Comparison of ENCODE assay signal across 11 mouse cellular contexts in genomic region chr2:173172386-173172785, GRCm38 (mm10). TPM values are rescaled to one million over a fixed set of nuclear protein-coding genes. Genes with fewer than 3 reads are reported as not detected.
DNase-seq lines count a peak whose midpoint lies in the region; ATAC-seq and TF ChIP-seq lines count a peak whose summit lies in the region.
"Had no signal": no experiment of that assay in that cellular context is flagged by ENCODE, and none has a peak within 500 bp of the region (broad histone marks: within the 10 kb centered on the region; RNA-seq: fewer than 3 reads in every experiment).

No protein-coding gene starts in this region.

- peaks cover 7% of the 10 kb centered on the region; the same call in 1 of the 2 replicates for H3K9me3 ChIP-seq in forebrain, embryonic 13.5 days (replicated peaks)
- no peaks in the 10 kb centered on the region for H3K9me3 ChIP-seq in hindbrain, postnatal 0 days (ENCODE audit: low read length)
- no peaks in the 10 kb centered on the region; the same call in 1 of the 2 replicates for H3K9me3 ChIP-seq in neural tube, embryonic 12.5 days

- H3K4me3 ChIP-seq in left cerebral cortex, adult 2 months, result no peak overlapping the region
- no peak overlapping the region for H3K4me3 ChIP-seq in forebrain, embryonic 13.5 days
- no peak overlapping the region for H3K4me3 ChIP-seq in hindbrain, postnatal 0 days (ENCODE audit: low read length)
- H3K4me3 ChIP-seq in neural tube, embryonic 12.5 days, result no peak overlapping the region

- DNase-seq in left cerebral cortex, adult 2 months (ENCODE audit: extremely low spot score in 1 of 2, low spot score in 2 of 2), result no peak
- DNase-seq in left cerebral cortex, postnatal 14 days (ENCODE audit: low spot score in 2 of 2), result no peak
- no peak for DNase-seq in hindbrain, postnatal 0 days (ENCODE audit: low spot score)
- DNase-seq in cerebellum, postnatal 4 days (ENCODE audit: low spot score in 2 of 2), result no peak
- DNase-seq in lung, postnatal 4 days, result no peak
- no peak for DNase-seq in layer of hippocampus, postnatal 36 days
- DNase-seq: cerebellum, adult 18-20 months had no signal

- intact Hi-C loops in left cerebral cortex, adult 2 months (cut with DNase I), result loop anchor here (5.0 kb wide), 1 partner anchor 150 kb away; the partner anchor contains the start of gene Rbm38
- intact Hi-C loops in left cerebral cortex, postnatal 14 days (cut with DNase I), result no loop called here

- H3K4me2 ChIP-seq in forebrain, embryonic 13.5 days, result no peak overlapping the region
- H3K4me2 ChIP-seq in hindbrain, postnatal 0 days (ENCODE audit: low read depth, low read length), result no peak overlapping the region
- H3K4me2 ChIP-seq in neural tube, embryonic 12.5 days (replicated peaks), result peak overlapping the region; percentile 56

- H3K9ac ChIP-seq in forebrain, embryonic 13.5 days, result no peak overlapping the region
- no peak overlapping the region for H3K9ac ChIP-seq in hindbrain, postnatal 0 days (replicated peaks; ENCODE audit: low read length)
- H3K9ac ChIP-seq in neural tube, embryonic 12.5 days, result no peak overlapping the region
- H3K9ac ChIP-seq: liver, embryonic 14.5 days had no signal

- peaks cover 11% of the 10 kb centered on the region for H3K27me3 ChIP-seq in forebrain, embryonic 13.5 days
- no peaks in the 10 kb centered on the region for H3K27me3 ChIP-seq in hindbrain, postnatal 0 days (ENCODE audit: insufficient read depth, low read length)
- 0 out of 2 replicates have a peak, but pooled peaks cover 4% of the 10 kb centered on the region for H3K27me3 ChIP-seq in neural tube, embryonic 12.5 days (replicated peaks)

- H3K27ac ChIP-seq in left cerebral cortex, adult 2 months, result peak overlapping the region; percentile 71
- H3K27ac ChIP-seq in forebrain, embryonic 13.5 days, result peak overlapping the region; percentile 96; the same call in 1 of the 2 replicates
- H3K27ac ChIP-seq in hindbrain, postnatal 0 days, result peak overlapping the region; percentile 80; the same call in 1 of the 2 replicates
- peak overlapping the region; percentile 84 for H3K27ac ChIP-seq in neural tube, embryonic 12.5 days
- H3K27ac ChIP-seq: liver, embryonic 14.5 days had no signal

- 100% methylated on average over 1 of the region's 1 CpGs for WGBS in forebrain, embryonic 13.5 days
- WGBS in hindbrain, postnatal 0 days, result 76% methylated on average over 1 of the region's 1 CpGs
- WGBS in neural tube, embryonic 12.5 days, result 71% methylated on average over 1 of the region's 1 CpGs

- H3K36me3 ChIP-seq in forebrain, embryonic 13.5 days (ENCODE audit: poor library complexity, severe bottlenecking), result no peaks in the 10 kb centered on the region
- H3K36me3 ChIP-seq in hindbrain, postnatal 0 days (ENCODE audit: insufficient read depth, low read length), result no peaks in the 10 kb centered on the region
- no peaks in the 10 kb centered on the region for H3K36me3 ChIP-seq in neural tube, embryonic 12.5 days
- H3K36me3 ChIP-seq: heart, embryonic 12.5 days had no signal

- TF ChIP-seq CTCF in left cerebral cortex, adult 2 months (IDR thresholded peaks at IDR 0.05), result no peak
- TF ChIP-seq CTCF in hindbrain, postnatal 0 days (IDR thresholded peaks at IDR 0.05; ENCODE audit: low read depth), result no peak

- H3K4me1 ChIP-seq in forebrain, embryonic 13.5 days, result peaks cover 34% of the 10 kb centered on the region
- H3K4me1 ChIP-seq in hindbrain, postnatal 0 days (ENCODE audit: insufficient read depth, low read length), result peaks cover 8% of the 10 kb centered on the region
- peaks cover 56% of the 10 kb centered on the region for H3K4me1 ChIP-seq in neural tube, embryonic 12.5 days

- no peak for ATAC-seq in forebrain, embryonic 13.5 days
- ATAC-seq in hindbrain, postnatal 0 days, result no peak
- no peak for ATAC-seq in neural tube, embryonic 12.5 days (ENCODE audit: low FRiP score, low read depth)

RNA-seq across cellular contexts. Expression of gene Pck1, which starts 19.5 kb away (rescaled TPM):
- total RNA-seq in left cerebral cortex, adult 2 months (2021), result under 1 TPM in 1 of 2 experiments, not detected in 1; 0.11 TPM
- not detected for total RNA-seq in left cerebral cortex, postnatal 14 days (2021)
- not detected in 2 replicates for polyA plus RNA-seq in forebrain, embryonic 13.5 days (2015; fragmentation: Nextera tagmentation; extraction: Ambion mirVana)
- 0.21 TPM in 1 of 2 replicates, not detected in the other for total RNA-seq in hindbrain, postnatal 0 days (2014; rRNA removed)
- not detected in 2 replicates for polyA plus RNA-seq in hindbrain, postnatal 0 days (2015; fragmentation: Nextera tagmentation; extraction: Ambion mirVana)
- not detected in 2 replicates for polyA plus RNA-seq in neural tube, embryonic 12.5 days (2016; fragmentation: Nextera tagmentation; extraction: Ambion mirVana)
- total RNA-seq in layer of hippocampus, postnatal 36 days (2021), result not detected

RNA-seq across cellular contexts. Expression of gene Zbp1, which starts 46.3 kb away (rescaled TPM):
- total RNA-seq in left cerebral cortex, adult 2 months (2021), result under 1 TPM in 1 of 2 experiments, not detected in 1; 0.36 TPM
- total RNA-seq in left cerebral cortex, postnatal 14 days (2021), result not detected
- not detected in 2 replicates for polyA plus RNA-seq in forebrain, embryonic 13.5 days (2015; fragmentation: Nextera tagmentation; extraction: Ambion mirVana)
- total RNA-seq in hindbrain, postnatal 0 days (2014; rRNA removed), result not detected in 2 replicates
- polyA plus RNA-seq in hindbrain, postnatal 0 days (2015; fragmentation: Nextera tagmentation; extraction: Ambion mirVana), result 0.58 and 0.68 TPM in 2 replicates
- 0.28 and 0.32 TPM in 2 replicates for polyA plus RNA-seq in neural tube, embryonic 12.5 days (2016; fragmentation: Nextera tagmentation; extraction: Ambion mirVana)
- under 1 TPM in 1 of 2 experiments, not detected in 1; 0.35 TPM for total RNA-seq in layer of hippocampus, postnatal 36 days (2021)
- polyA plus RNA-seq: heart, embryonic 12.5 days had no signal

RNA-seq across cellular contexts. Expression of gene Ctcfl, which starts 53.1 kb away (rescaled TPM):
- total RNA-seq in left cerebral cortex, adult 2 months (2021), result under 1 TPM in 1 of 2 experiments, not detected in 1; 0.14 TPM
- total RNA-seq in left cerebral cortex, postnatal 14 days (2021), result not detected
- 0.05 and 0.14 TPM in 2 replicates for polyA plus RNA-seq in forebrain, embryonic 13.5 days (2015; fragmentation: Nextera tagmentation; extraction: Ambion mirVana)
- not detected in 2 replicates for total RNA-seq in hindbrain, postnatal 0 days (2014; rRNA removed)
- not detected in 2 replicates for polyA plus RNA-seq in hindbrain, postnatal 0 days (2015; fragmentation: Nextera tagmentation; extraction: Ambion mirVana)
- polyA plus RNA-seq in neural tube, embryonic 12.5 days (2016; fragmentation: Nextera tagmentation; extraction: Ambion mirVana), result 0.06 and 0.13 TPM in 2 replicates
- not detected for total RNA-seq in layer of hippocampus, postnatal 36 days (2021)
